Mouse (Mus musculus) intestine, embryonic 16.5 days (tissue): ENCODE measurements at regions not wholly inside any gene's neighbourhood (a gene's known extent, or its start where the extent isn't known, plus 50 kb on each side); places are given as distances from the start of the nearest gene placed in this dataset.

Source experiments
- ATAC-seq: fragments of 200-750 bp; cut with Nextera tagmentation; 2 replicates; pipeline ENCODE4 v1.8.0; 2017; ENCODE audit warnings: moderate TSS enrichment, moderate library complexity
- H3K27ac ChIP-seq: fragments of 300-500 bp; sonication (generic); 2 replicates; pipeline ENCODE4 v1.5.1; 2014; ENCODE audit warnings: mild to moderate bottlenecking, low read length
- H3K27me3 ChIP-seq: fragments of 300-500 bp; sonication (generic); replicated peaks from 2 replicates; pipeline ENCODE4 v1.6.1; 2014; ENCODE audit warnings: low read length, control low read depth, mixed read lengths; ENCODE audit not compliant: control insufficient read depth, insufficient read depth
- H3K36me3 ChIP-seq: fragments of 300-500 bp; sonication (generic); 2 replicates; pipeline ENCODE4 v1.6.1; 2014; ENCODE audit warnings: low read length, control low read depth; ENCODE audit not compliant: control insufficient read depth, insufficient read depth
- H3K4me1 ChIP-seq: fragments of 300-500 bp; sonication (generic); 2 replicates; pipeline ENCODE4 v1.6.1; 2014; ENCODE audit warnings: low read length, control low read depth, mixed read lengths; ENCODE audit not compliant: control insufficient read depth, insufficient read depth
- H3K4me2 ChIP-seq: fragments of 300-500 bp; sonication (generic); 2 replicates; pipeline ENCODE4 v1.6.1; 2014; ENCODE audit warnings: low read depth, low read length, control low read depth
- H3K4me3 ChIP-seq: fragments of 300-500 bp; sonication (generic); 2 replicates; pipeline ENCODE4 v1.5.1; 2014; ENCODE audit warnings: mild to moderate bottlenecking, low read length
- H3K9ac ChIP-seq: fragments of 300-500 bp; sonication (generic); 2 replicates; pipeline ENCODE4 v1.6.1; 2014; ENCODE audit warnings: low read depth, low read length
- H3K9me3 ChIP-seq: fragments of 300-500 bp; sonication (generic); 2 replicates; pipeline ENCODE4 v1.6.1; 2016; ENCODE audit warnings: low read length, control low read depth; ENCODE audit not compliant: control insufficient read depth
- WGBS: fragments of 180-500 bp; shearing (Covaris S2); extraction: QIAGEN DNeasy Blood & Tissue Kit; methylation state at CpG from one replicate; pipeline ENCODE4 v1.1.7; 2014; 5-methylcytosine and 5-hydroxymethylcytosine counted together

DNA sequence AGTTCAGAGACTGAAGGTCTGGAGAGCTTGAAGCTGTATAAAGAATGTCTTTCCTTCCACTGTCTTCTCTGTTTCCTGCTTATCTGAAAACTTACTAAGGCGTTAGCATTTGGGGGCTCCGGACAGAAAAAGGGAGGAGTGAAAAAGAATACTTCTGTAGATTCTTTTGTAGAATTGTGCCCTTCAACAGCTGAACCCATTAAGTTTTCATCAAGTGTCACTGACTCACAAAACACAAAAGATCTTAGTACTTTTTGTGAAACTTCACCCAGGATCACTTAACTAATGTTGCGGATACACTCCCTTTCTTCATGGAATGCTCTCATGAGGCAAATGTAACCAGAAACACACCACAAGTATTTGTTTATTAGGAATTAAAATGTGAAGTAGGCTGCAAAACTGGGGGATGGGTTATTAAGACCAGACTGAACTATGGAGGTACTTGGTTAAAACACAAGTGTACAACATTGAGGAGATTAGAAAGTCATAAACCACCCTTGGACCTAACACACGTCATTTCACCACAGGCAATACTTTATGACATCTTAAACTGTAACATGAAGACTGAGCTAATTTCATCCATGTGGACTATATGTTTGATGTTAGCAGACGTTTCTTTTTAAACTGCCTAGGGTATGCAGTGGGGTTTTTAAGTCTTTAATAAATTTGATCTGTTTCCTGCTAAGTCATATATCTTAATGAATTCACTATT is 225.1 kb downstream of the Aldoart1 start:
- H3K4me1 ChIP-seq: no peaks in the 10 kb centered on the region
- no peak for ATAC-seq
- H3K4me3 ChIP-seq: no peak overlapping the region
- 66% methylated on average over 5 of the region's 5 CpGs for WGBS
- no peak overlapping the region for H3K27ac ChIP-seq
- no peak overlapping the region for H3K9ac ChIP-seq
- no peaks in the 10 kb centered on the region for H3K36me3 ChIP-seq
- no peaks in the 10 kb centered on the region for H3K9me3 ChIP-seq
- no peaks in the 10 kb centered on the region for H3K27me3 ChIP-seq
- H3K4me2 ChIP-seq: no peak overlapping the region

DNA sequence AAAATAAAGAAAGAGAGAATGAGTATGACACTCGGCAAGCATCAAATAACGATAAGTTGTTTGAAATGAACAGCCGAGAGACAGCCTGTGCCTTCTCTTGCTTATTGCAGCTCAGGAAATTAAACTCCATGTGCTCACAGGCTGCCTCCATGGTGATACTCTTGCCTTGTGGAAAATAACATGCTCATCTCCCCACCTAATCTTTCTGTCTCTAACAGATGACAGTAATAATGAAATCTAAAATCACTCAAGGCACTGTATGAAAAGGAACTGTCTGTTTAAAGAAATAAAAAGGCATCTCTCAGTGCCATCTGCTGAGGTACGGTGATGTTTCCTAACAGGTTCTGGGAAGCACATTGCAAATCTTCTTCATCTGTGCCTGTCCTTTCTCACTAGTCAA is 247.3 kb downstream of the Aldoart1 start:
- Histone ChIP-seq H3K9ac (no peak overlapping the region), H3K27me3 (no peaks in the 10 kb centered on the region), H3K4me3 (no peak overlapping the region), H3K4me2 (no peak overlapping the region), H3K36me3 (no peaks in the 10 kb centered on the region), H3K27ac (no peak overlapping the region), H3K9me3 (no peaks in the 10 kb centered on the region), H3K4me1 (no peaks in the 10 kb centered on the region)
- no peak for ATAC-seq
- 82% methylated on average over 4 of the region's 4 CpGs for WGBS

- WGBS: 71% methylated on average over 2 of the region's 2 CpGs
Observed at GRCm38 (mm10) chr4:72595494-72595893, 256.9 kb downstream of the Aldoart1 start.

GRCm38 (mm10) chr4:72592129-72592528 is 260.3 kb downstream of the Aldoart1 start:
- no peaks in the 10 kb centered on the region for H3K27me3 ChIP-seq
- no peak overlapping the region for H3K27ac ChIP-seq
- no peak overlapping the region for H3K4me3 ChIP-seq
- no peaks in the 10 kb centered on the region for H3K4me1 ChIP-seq
- H3K36me3 ChIP-seq: no peaks in the 10 kb centered on the region
- H3K9me3 ChIP-seq: no peaks in the 10 kb centered on the region
- no peak overlapping the region for H3K9ac ChIP-seq
- no peak for ATAC-seq
- 58% methylated on average over 1 of the region's 1 CpGs for WGBS
- no peak overlapping the region for H3K4me2 ChIP-seq

More at GRCm38 (mm10) chr4:72595494-72595893, 256.9 kb downstream of the Aldoart1 start:
- no peak overlapping the region for H3K4me2 ChIP-seq
- no peaks in the 10 kb centered on the region for H3K4me1 ChIP-seq
- no peak for ATAC-seq
- no peak overlapping the region for H3K27ac ChIP-seq
- no peak overlapping the region for H3K4me3 ChIP-seq
- no peak overlapping the region for H3K9ac ChIP-seq
- H3K27me3 ChIP-seq: no peaks in the 10 kb centered on the region
- no peaks in the 10 kb centered on the region for H3K9me3 ChIP-seq
- H3K36me3 ChIP-seq: no peaks in the 10 kb centered on the region

GRCm38 (mm10) chr4:72574946-72575345 is 277.5 kb downstream of the Aldoart1 start:
- H3K4me1 ChIP-seq: no peaks in the 10 kb centered on the region
- no peaks in the 10 kb centered on the region for H3K9me3 ChIP-seq
- H3K27me3 ChIP-seq: no peaks in the 10 kb centered on the region
- H3K27ac ChIP-seq: no peak overlapping the region
- WGBS: 89% methylated on average over 1 of the region's 1 CpGs
- no peak overlapping the region for H3K9ac ChIP-seq
- ATAC-seq: no peak
- no peaks in the 10 kb centered on the region for H3K36me3 ChIP-seq
- no peak overlapping the region for H3K4me3 ChIP-seq
- H3K4me2 ChIP-seq: no peak overlapping the region

DNA sequence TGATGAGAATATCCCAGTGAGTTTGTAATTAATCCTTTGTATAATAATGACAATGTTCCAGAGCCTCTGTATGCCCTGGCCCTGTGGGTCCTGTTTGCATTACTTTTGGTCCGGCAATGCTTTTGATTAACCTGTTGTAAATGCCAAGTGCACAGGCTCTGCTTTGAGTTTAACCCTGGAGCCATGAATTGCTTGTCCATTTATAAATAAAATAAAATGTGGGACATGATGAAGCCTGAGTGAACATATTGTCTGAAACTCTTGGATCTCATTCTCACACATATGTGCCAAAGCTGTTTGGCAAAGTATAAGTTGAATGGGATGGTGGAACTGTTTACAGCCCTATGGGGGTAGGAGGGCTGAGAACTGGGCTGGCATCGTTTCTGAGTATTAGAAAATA is 280.5 kb downstream of the Aldoart1 start:
- no peak for ATAC-seq
- Histone ChIP-seq H3K4me1 (no peaks in the 10 kb centered on the region), H3K27me3 (no peaks in the 10 kb centered on the region), H3K4me3 (no peak overlapping the region), H3K27ac (no peak overlapping the region), H3K9ac (no peak overlapping the region), H3K9me3 (no peaks in the 10 kb centered on the region), H3K4me2 (no peak overlapping the region), H3K36me3 (no peaks in the 10 kb centered on the region)
- 75% methylated on average over 2 of the region's 2 CpGs for WGBS

DNA sequence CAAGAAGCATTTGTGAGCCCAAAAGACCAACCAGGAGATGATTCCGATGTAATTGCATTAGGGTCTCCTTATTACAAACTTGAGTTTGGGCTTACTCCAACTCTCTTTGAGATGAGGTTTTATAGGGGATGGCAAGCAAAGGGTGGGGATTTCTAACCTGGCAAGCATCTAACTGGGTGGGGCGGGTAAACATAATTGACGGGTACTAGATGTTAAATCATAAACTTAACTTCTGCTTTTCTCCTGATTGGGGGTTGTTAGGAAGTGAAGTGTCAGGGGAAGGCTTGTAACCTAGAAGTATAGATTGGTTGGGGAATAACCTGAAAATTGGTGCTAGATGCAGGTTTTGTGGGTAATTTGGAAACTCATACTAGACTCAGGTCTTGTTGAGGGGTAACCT is 287.2 kb downstream of the Aldoart1 start:
- no peaks in the 10 kb centered on the region for H3K9me3 ChIP-seq
- H3K4me1 ChIP-seq: no peaks in the 10 kb centered on the region
- 74% methylated on average over 3 of the region's 3 CpGs for WGBS
- ATAC-seq: no peak
- H3K4me2 ChIP-seq: no peak overlapping the region
- no peak overlapping the region for H3K27ac ChIP-seq
- H3K27me3 ChIP-seq: no peaks in the 10 kb centered on the region
- no peak overlapping the region for H3K9ac ChIP-seq
- no peak overlapping the region for H3K4me3 ChIP-seq
- H3K36me3 ChIP-seq: no peaks in the 10 kb centered on the region

DNA sequence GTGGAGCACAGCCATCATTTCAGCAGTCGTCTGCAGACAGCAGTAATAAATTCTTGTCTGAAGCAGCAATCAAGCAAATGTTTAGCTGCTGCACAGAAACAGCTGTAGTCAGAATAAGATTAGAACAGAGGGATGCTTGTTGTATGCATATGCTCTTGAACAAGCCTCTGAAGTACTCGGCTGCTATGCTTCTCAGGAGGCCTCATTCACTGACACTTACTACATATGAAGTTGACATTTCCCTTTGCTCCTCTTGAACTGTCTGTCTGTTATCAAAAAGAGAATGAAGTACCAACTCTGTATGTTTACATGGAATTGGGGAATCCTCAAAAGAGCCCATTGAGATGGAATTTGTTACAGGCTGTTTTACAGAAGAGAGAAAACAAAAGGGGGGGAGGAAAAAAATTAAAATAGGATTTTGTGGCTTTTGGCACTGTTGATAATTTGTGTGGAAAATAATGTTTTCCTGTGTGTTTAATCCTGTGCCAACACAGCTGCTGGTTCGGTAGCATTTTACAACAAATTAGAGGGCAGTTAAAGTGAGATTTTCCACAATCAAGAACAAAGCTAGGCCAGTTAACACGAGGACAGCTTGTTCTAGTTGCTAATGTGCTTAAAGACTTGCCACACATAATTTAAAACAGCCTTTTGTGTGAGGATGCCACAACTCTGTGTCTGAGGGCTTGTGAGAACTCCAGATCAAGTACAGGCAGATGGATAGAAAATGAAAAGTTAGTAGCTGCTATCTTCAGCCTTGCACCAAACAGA is 289.3 kb downstream of the Aldoart1 start:
- Histone ChIP-seq H3K27me3 (no peaks in the 10 kb centered on the region), H3K9me3 (no peaks in the 10 kb centered on the region), H3K36me3 (no peaks in the 10 kb centered on the region), H3K4me1 (no peaks in the 10 kb centered on the region), H3K27ac (no peak overlapping the region), H3K4me2 (no peak overlapping the region), H3K4me3 (no peak overlapping the region), H3K9ac (no peak overlapping the region)
- no peak for ATAC-seq
- 30% methylated on average over 4 of the region's 4 CpGs for WGBS

- Histone ChIP-seq H3K9ac (no peak overlapping the region), H3K27me3 (no peaks in the 10 kb centered on the region), H3K4me3 (no peak overlapping the region), H3K4me2 (no peak overlapping the region), H3K9me3 (no peaks in the 10 kb centered on the region), H3K27ac (no peak overlapping the region), H3K4me1 (no peaks in the 10 kb centered on the region), H3K36me3 (no peaks in the 10 kb centered on the region)
- ATAC-seq: no peak
Observed at GRCm38 (mm10) chr4:72554276-72554675, 298.2 kb downstream of the Aldoart1 start.
